Mouse (Mus musculus) embryonic fibroblast, embryonic 13.5 days (primary cell): ENCODE results near the gene Suds3. TPM values are rescaled to one million over a fixed set of nuclear protein-coding genes. Genes with fewer than 3 reads are reported as not detected.
A peak's percentile ranks its signal among the peaks of the same experiment; 100 is the strongest.

Experiments used
- H3K27ac ChIP-seq: 2 replicates; pipeline ENCODE4 v1.5.1; 2012; ENCODE audit warnings: low read length, control low read depth, inconsistent platforms; ENCODE audit not compliant: insufficient read depth
- H3K4me1 ChIP-seq: 2 replicates; pipeline ENCODE4 v1.6.1; 2011; ENCODE audit warnings: low read length; ENCODE audit not compliant: control insufficient read depth, insufficient read depth
- H3K4me3 ChIP-seq: 2 replicates; pipeline ENCODE4 v1.5.1; 2011; ENCODE audit warnings: mild to moderate bottlenecking, control low read depth, low read length; ENCODE audit not compliant: insufficient read depth
- CTCF ChIP-seq: IDR thresholded peaks from 2 replicates; pipeline ENCODE4 v1.5.1; 2011; ENCODE audit warnings: mild to moderate bottlenecking, control low read depth, low read length, moderate library complexity, borderline replicate concordance; ENCODE audit not compliant: insufficient read depth
- POLR2A ChIP-seq: IDR thresholded peaks from 2 replicates; pipeline ENCODE4 v1.6.1; 2011; ENCODE audit warnings: low read depth, mild to moderate bottlenecking, control low read depth, low read length, moderate library complexity
- polyA plus RNA-seq: library from polyadenylated mRNA; stranded (reverse); fragments of >200 nt; gene quantifications from 2 replicates; pipeline ENCODE4 v1.2.4, GENCODE M21; 2011; ENCODE audit warnings: low read depth; ENCODE audit not compliant: missing spikeins, insufficient read length

The Suds3 gene
- polyA plus RNA-seq, 1 experiment: 55.7 TPM

GRCm38 (mm10) chr5:117068181-117068580, 47.7 kb downstream of the Suds3 start:
- no peaks in the 10 kb centered on the region for H3K4me1 ChIP-seq
- peak; percentile 10; the same call in 1 of the 2 replicates for TF ChIP-seq CTCF
- TF ChIP-seq POLR2A: no peak
- H3K27ac ChIP-seq: no peak overlapping the region

GRCm38 (mm10) chr5:117061251-117061650, 54.7 kb downstream of the Suds3 start:
- Histone ChIP-seq H3K4me3 (no peak overlapping the region), H3K4me1 (no peaks in the 10 kb centered on the region), H3K27ac (no peak overlapping the region)
- TF ChIP-seq POLR2A (no peak), CTCF (no peak)

More at GRCm38 (mm10) chr5:117068181-117068580, 47.7 kb downstream of the Suds3 start:
- H3K4me3 ChIP-seq: no peak overlapping the region

- Histone ChIP-seq H3K4me1 (no peaks in the 10 kb centered on the region), H3K4me3 (no peak overlapping the region), H3K27ac (no peak overlapping the region)
- TF ChIP-seq CTCF (no peak), POLR2A (no peak)
These were observed 55.3 kb downstream of the Suds3 start for GRCm38 (mm10) chr5:117060484-117061130.

- Histone ChIP-seq H3K4me1 (no peaks in the 10 kb centered on the region), H3K27ac (no peak overlapping the region), H3K4me3 (no peak overlapping the region)
- TF ChIP-seq CTCF: no peak
- no peak for TF ChIP-seq POLR2A
These were observed 66.0 kb downstream of the Suds3 start for GRCm38 (mm10) chr5:117049940-117050339.

GRCm38 (mm10) chr5:117045101-117045500, 70.8 kb downstream of the Suds3 start:
- Histone ChIP-seq H3K4me3 (no peak overlapping the region), H3K4me1 (no peaks in the 10 kb centered on the region), H3K27ac (no peak overlapping the region)
- TF ChIP-seq POLR2A (no peak), CTCF (no peak)

- Histone ChIP-seq H3K4me3 (no peak overlapping the region), H3K4me1 (no peaks in the 10 kb centered on the region), H3K27ac (no peak overlapping the region)
- no peak for TF ChIP-seq POLR2A
- no peak for TF ChIP-seq CTCF
These were observed 73.3 kb downstream of the Suds3 start for GRCm38 (mm10) chr5:117042661-117043060.

Other genes starting within 250 kb of the Suds3 start
- gene Taok3, start 4.0 kb upstream of the Suds3 start, polyA plus RNA-seq: 25.1 and 33.9 TPM in 2 replicates
- 275 and 281 TPM in 2 replicates for gene Pebp1, start 171.5 kb upstream of the Suds3 start, polyA plus RNA-seq
- gene Vsig10, start 203.0 kb upstream of the Suds3 start, polyA plus RNA-seq: 7.5 and 9.3 TPM in 2 replicates
- 109 and 138 TPM in 2 replicates for gene Wsb2, start 241.2 kb upstream of the Suds3 start, polyA plus RNA-seq